Mouse (Mus musculus): ENCODE measurements at regions not wholly inside any gene's neighbourhood (a gene's known extent, or its start where the extent isn't known, plus 50 kb on each side); places are given as distances from the start of the nearest gene placed in this dataset.

- peak in 1 of 2 experiments; percentile 46; a peak in 2 of 4 replicates for TF ChIP-seq CTCF (conservative IDR thresholded peaks at IDR 0.05 in 1 of 2, IDR thresholded peaks at IDR 0.05 in 1 of 2; ENCODE audit: low read depth in 2 of 2, low read length in 2 of 2)
- TF ChIP-seq SIN3A (IDR thresholded peaks at IDR 0.05; ENCODE audit: low read length): no peak
- no peak for TF ChIP-seq ELF1 (IDR thresholded peaks at IDR 0.05; ENCODE audit: low read depth, low read length)
- TF ChIP-seq RCOR1 (conservative IDR thresholded peaks at IDR 0.05; ENCODE audit: low read depth, low read length): no peak
- TF ChIP-seq MAX (IDR thresholded peaks at IDR 0.05; ENCODE audit: low read length): no peak
- TF ChIP-seq JUND (conservative IDR thresholded peaks at IDR 0.05; ENCODE audit: low read depth, low read length): no peak
- no peak for TF ChIP-seq PAX5 (IDR thresholded peaks at IDR 0.05; ENCODE audit: low read length)
- no peak for TF ChIP-seq USF2 (conservative IDR thresholded peaks at IDR 0.05; ENCODE audit: low read depth, low read length)
- TF ChIP-seq MXI1 (IDR thresholded peaks at IDR 0.05; ENCODE audit: low read depth, low read length): no peak
- TF ChIP-seq CHD2 (IDR thresholded peaks at IDR 0.05; ENCODE audit: low read length): no peak
- TF ChIP-seq ZC3H11A (IDR thresholded peaks at IDR 0.05; ENCODE audit: low read depth, low read length): no peak
- no peak for TF ChIP-seq BHLHE40 (IDR thresholded peaks at IDR 0.05; ENCODE audit: low read depth, low read length)
- no peak for TF ChIP-seq ETS1 (conservative IDR thresholded peaks at IDR 0.05; ENCODE audit: low read depth, low read length)
Observed at GRCm38 (mm10) chr16:21321188-21322070, 101.5 kb upstream of the Vps8 start.

Data from CH12.LX (cell line).